Mouse (Mus musculus) adipose tissue, adult 10 weeks (tissue): ENCODE results near the gene Kbtbd12. TPM values are rescaled to one million over a fixed set of nuclear protein-coding genes. Genes with fewer than 3 reads are reported as not detected.

Experiments
- polyA plus RNA-seq: library from polyadenylated mRNA; stranded (reverse); fragments of 350-450 nt; fragmentation: Illumina TruSeq; extraction: RNeasy Lipid Tissue Mini Kit (QIAGEN cat#74804); gene quantifications from one replicate; pipeline ENCODE4 v1.2.3, GENCODE M21; 2014; ENCODE audit warnings: low read depth, low replicate concordance

Gene Kbtbd12
- 1.7 TPM for polyA plus RNA-seq

GRCm38 (mm10) chr6:88637611-88638301 is at the start of gene Kbtbd12:
Kbtbd12 (minus strand) TSS chr6:88637950.

GRCm38 (mm10) chr6:88518404-88519263 is 119.1 kb downstream of the Kbtbd12 start, which contains the start of gene Sec61a1:
Sec61a1 (minus strand) TSS chr6:88518905.

Other genes starting within 250 kb of the Kbtbd12 start
- gene Eefsec, start 191.4 kb downstream of the Kbtbd12 start, polyA plus RNA-seq: 9.5 TPM
- gene Ruvbl1, start 172.5 kb downstream of the Kbtbd12 start, polyA plus RNA-seq: 22.7 TPM
- gene Sec61a1, start 119.0 kb downstream of the Kbtbd12 start, polyA plus RNA-seq: 172 TPM
- gene Mgll, start 86.5 kb upstream of the Kbtbd12 start, polyA plus RNA-seq: 346 TPM
- 30.1 TPM for gene Abtb1, start 204.0 kb upstream of the Kbtbd12 start, polyA plus RNA-seq
- gene Podxl2, start 237.1 kb upstream of the Kbtbd12 start, polyA plus RNA-seq: 14.2 TPM